Mouse (Mus musculus) ES-E14 (cell line): ENCODE data around the gene Sipa1. TPM values are rescaled to one million over a fixed set of nuclear protein-coding genes. Genes with fewer than 3 reads are reported as not detected.

Source experiments
- DNase-seq: peaks from one replicate; pipeline ENCODE4 v3.0.0-alpha.2; 2013; ENCODE audit warnings: low read depth, low spot score
- H3K27ac ChIP-seq: 2 replicates; pipeline ENCODE4 v1.5.1; 2012; ENCODE audit warnings: low read depth, mild to moderate bottlenecking, low read length, moderate library complexity, mixed read lengths; ENCODE audit not compliant: poor library complexity, insufficient read depth, severe bottlenecking
- H3K36me3 ChIP-seq: 2 replicates; pipeline ENCODE4 v1.6.1; 2012; ENCODE audit warnings: mild to moderate bottlenecking, low read length, moderate library complexity, mixed read lengths; ENCODE audit not compliant: control insufficient read depth, poor library complexity, insufficient read depth, severe bottlenecking
- H3K4me1 ChIP-seq, 2 experiments: fragments of 150-350 bp in 1 of 2; sonication (generic) in 1 of 2; 2 replicates each; pipeline ENCODE4 v1.6.1; 2012; ENCODE audit warnings: low read length in 2 of 2, mild to moderate bottlenecking in 1 of 2, mixed read lengths in 1 of 2; ENCODE audit not compliant: control insufficient read depth in 2 of 2, insufficient read depth in 2 of 2, poor library complexity in 1 of 2
- H3K4me3 ChIP-seq, 2 experiments: fragments of 150-350 bp in 1 of 2; sonication (generic) in 1 of 2; 2 replicates each; pipeline ENCODE4 v1.5.1; 2012; ENCODE audit warnings: low read length in 2 of 2, low read depth in 1 of 2, mild to moderate bottlenecking in 1 of 2, mixed read lengths in 1 of 2; ENCODE audit not compliant: insufficient read depth in 1 of 2, poor library complexity in 1 of 2, severe bottlenecking in 1 of 2
- H3K9ac ChIP-seq: 2 replicates; pipeline ENCODE4 v1.6.1; 2012; ENCODE audit warnings: low read depth, mild to moderate bottlenecking, low read length, mixed read lengths; ENCODE audit not compliant: poor library complexity, insufficient read depth, severe bottlenecking
- H3K9me3 ChIP-seq: fragments of 150-350 bp; sonication (generic); 2 replicates; pipeline ENCODE4 v1.6.1; 2012; ENCODE audit warnings: low read depth, mild to moderate bottlenecking, low read length; ENCODE audit not compliant: control insufficient read depth, insufficient read depth
- CHD2 ChIP-seq: IDR thresholded peaks from 2 replicates; pipeline ENCODE4 v1.6.1; 2014; ENCODE audit warnings: mild to moderate bottlenecking, low read depth, low read length, inconsistent platforms
- HCFC1 ChIP-seq: IDR thresholded peaks from 2 replicates; pipeline ENCODE4 v1.6.1; 2012; ENCODE audit warnings: low read length, inconsistent platforms, borderline replicate concordance; ENCODE audit not compliant: insufficient read depth
- MAFK ChIP-seq: IDR thresholded peaks from 2 replicates; pipeline ENCODE4 v1.6.1; 2014; ENCODE audit warnings: mild to moderate bottlenecking, low read depth, low read length, inconsistent platforms; ENCODE audit not compliant: insufficient read depth
- ZC3H11A ChIP-seq: IDR thresholded peaks from 2 replicates; pipeline ENCODE4 v1.6.1; 2012; ENCODE audit warnings: low read depth, mild to moderate bottlenecking, inconsistent platforms, low read length, borderline replicate concordance
- ZNF384 ChIP-seq: IDR thresholded peaks from 2 replicates; pipeline ENCODE4 v1.6.1; 2012; ENCODE audit warnings: low read depth, low read length, inconsistent platforms
- in situ Hi-C, 2 experiments: fragments of 600-800 bp; cut with MboI; formaldehyde crosslinking; loops; one replicate each; pipeline ENCODE4 v1.15.1; 2025; ENCODE audit warnings: low sequenced_read_pairs in 2 of 2, inconsistent platforms in 1 of 2; ENCODE audit not compliant: unreplicated experiment in 2 of 2
- total RNA-seq: library from RNA; depleted of rRNA; stranded (reverse); fragments of 300-350 nt; gene quantifications from 2 replicates; pipeline ENCODE4 v1.2.3, GENCODE M21; 2012

The Sipa1 gene
- total RNA-seq, 1 experiment = 10.5 TPM

DNA sequence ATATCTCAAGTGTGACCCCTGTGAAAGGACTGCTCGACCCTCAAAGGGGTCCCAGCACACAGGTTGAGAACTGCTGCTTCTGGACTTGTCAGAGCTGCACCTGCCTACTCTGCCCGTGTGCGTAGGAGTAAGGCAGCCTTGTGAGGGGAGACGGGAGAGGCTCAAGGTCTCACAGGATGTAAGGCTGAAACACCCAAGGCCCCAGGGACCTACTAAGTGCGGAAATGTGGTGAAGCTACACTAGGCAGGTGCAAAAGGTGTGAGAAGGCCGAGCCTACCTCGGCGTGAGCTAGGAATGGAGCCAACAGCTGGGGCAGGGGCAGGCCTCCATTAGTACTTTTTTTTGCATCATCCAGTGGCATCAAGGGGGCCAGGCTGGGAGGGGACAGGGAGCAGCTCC lies 1.2 kb downstream of the Sipa1 start:
- TF ChIP-seq HCFC1 (no peak), CHD2 (no peak), ZNF384 (no peak)
- H3K27ac ChIP-seq = no peak overlapping the region
- no peak overlapping the region for H3K4me3 ChIP-seq
- in situ Hi-C loops = no loop called here
- DNase-seq = no peak
- H3K36me3 ChIP-seq = peaks cover 15% of the 10 kb centered on the region; the same call in 1 of the 2 replicates
- H3K9ac ChIP-seq = no peak overlapping the region
- H3K4me1 ChIP-seq = peaks cover 7 to 20% of the 10 kb centered on the region in 2 experiments; a peak in 3 of 4 replicates
- no peaks in the 10 kb centered on the region for H3K9me3 ChIP-seq

DNA sequence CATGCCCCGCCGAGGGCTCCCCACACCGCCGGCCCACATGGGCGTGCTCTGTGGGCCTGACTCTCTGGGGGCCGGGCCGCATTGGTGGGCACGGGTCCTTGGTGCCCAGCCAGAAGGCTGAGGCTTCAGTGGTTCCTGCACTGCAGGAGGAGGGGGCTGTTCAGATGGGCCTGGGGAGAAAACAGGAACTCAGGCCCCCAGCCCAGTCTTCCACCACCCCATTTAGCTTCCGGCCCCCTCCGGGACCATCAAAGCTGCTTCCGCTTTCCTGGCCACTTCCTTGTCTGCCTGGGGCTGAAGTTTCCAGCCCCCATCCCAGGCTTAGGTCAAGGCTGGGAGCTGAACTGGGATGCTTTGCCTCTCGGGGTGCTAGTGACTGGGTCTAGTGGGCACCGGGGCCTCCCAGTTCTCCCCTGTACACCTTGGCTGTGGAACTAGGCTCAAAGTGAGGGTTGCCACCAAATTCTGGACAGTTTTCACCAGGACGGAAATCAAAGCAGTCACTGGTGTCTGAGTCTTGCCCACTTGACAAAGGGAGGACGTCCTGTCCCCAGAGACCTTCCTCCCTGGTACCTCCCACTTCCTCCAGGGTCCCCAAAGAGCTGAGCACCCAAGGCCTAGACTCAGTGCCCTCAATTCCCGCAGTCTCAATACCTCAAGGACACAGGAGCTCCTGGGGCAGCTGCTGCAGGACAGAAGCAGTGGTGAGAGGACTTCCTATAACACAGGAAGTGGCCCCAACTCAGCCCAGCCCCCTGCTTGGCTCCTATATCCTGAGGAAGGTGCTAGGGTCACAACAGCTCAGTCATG lies 2.4 kb downstream of the Sipa1 start:
- DNase-seq = no peak
- no peak for TF ChIP-seq CHD2
- no peak for TF ChIP-seq ZC3H11A
- TF ChIP-seq HCFC1 = no peak
- no peak for TF ChIP-seq ZNF384
- TF ChIP-seq MAFK = no peak
- in situ Hi-C loops = no loop called here
- peak overlapping the region; percentile 36 for H3K9ac ChIP-seq
- H3K27ac ChIP-seq = no peak overlapping the region
- no peaks in the 10 kb centered on the region for H3K9me3 ChIP-seq
- peak overlapping the region; percentile 36 to 56; a peak in 3 of 4 replicates for H3K4me3 ChIP-seq
- H3K4me1 ChIP-seq = peaks cover 7 to 17% of the 10 kb centered on the region in 2 experiments; a peak in 3 of 4 replicates
- peaks cover 9% of the 10 kb centered on the region; the same call in 1 of the 2 replicates for H3K36me3 ChIP-seq

DNA sequence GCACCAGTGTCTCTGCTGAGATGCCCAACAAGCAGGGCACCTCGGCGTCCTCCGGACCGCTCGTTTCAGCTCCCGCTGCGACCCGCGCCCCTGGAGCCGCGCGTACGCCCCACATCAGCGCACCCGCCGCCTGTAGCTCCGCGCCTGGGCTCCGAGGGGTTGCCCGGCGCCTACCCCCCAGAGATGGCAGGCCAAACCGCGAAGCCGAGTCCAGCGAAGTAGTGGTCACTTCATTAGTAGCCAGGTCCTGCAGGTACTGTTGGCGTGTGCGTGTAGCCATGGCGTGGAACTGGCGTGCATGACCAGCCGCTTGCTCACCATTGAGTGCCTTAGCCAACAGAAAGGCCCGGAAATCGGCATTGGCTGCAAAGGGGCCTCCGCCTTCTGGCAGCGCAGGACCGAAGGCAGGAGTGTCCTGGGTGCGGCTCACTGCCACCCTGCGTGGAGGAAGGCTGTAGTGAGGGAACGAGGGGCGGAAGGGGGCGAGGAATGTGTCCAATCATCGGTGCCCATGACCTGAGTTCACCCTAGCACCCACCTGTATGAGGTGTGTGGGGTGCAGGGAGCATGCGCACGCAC lies 8.7 kb downstream of the Sipa1 start:
- peaks cover 0 to 13% of the 10 kb centered on the region in 2 experiments; a peak in 3 of 4 replicates for H3K4me1 ChIP-seq
- peaks cover 8% of the 10 kb centered on the region; the same call in 1 of the 2 replicates for H3K36me3 ChIP-seq
- peak overlapping the region; percentile 62 to 70 for H3K4me3 ChIP-seq
- H3K9me3 ChIP-seq = no peaks in the 10 kb centered on the region
- no peak for DNase-seq
- peak overlapping the region; percentile 22 for H3K9ac ChIP-seq
- H3K27ac ChIP-seq = no peak overlapping the region
- TF ChIP-seq MAFK = no peak
- TF ChIP-seq HCFC1 = no peak
- TF ChIP-seq ZC3H11A = no peak
- TF ChIP-seq ZNF384 = no peak
- TF ChIP-seq CHD2 = no peak
- in situ Hi-C loops = no loop called here

DNA sequence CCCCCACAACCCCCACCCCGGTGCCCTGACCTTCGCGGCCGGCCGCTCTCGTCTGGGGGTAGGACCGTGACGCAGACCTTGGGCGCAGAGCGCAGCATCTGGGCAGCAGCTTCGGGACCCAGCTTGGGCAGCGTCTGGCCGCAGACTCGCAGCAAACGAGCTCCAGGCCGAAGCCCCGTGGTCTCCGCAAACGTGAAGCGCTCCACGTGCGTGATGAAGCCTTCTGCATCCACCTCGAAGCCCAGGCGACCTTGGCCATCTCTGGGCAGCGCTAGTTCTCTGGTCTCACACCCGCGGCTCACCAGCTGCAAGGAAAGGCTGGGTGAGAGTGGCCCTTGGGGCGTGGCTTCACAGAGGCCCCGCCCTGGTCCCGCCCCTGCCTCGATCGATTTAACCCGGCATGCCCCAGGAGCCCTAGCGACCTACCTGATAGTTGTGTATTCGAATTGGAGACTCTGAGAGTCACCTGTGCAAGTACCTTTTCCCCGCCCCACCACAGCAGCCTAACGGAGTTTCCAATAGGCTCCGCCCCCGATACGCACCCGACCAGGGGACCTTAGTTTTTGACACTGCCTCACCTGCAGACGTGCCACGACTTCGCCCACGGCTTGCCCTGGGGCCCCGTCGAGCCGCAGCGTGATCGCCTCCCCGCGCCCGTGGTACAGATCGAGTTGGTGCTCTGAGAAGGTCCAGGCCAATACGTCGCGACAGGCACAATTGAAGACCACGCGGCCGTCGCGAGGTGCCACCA lies 9.4 kb downstream of the Sipa1 start:
- in situ Hi-C loops = no loop called here
- Histone ChIP-seq H3K36me3 (peaks cover 8% of the 10 kb centered on the region; the same call in 1 of the 2 replicates), H3K4me3 (peak overlapping the region; percentile 62 to 75), H3K9ac (peak overlapping the region; percentile 54), H3K4me1 (peaks cover 2 to 16% of the 10 kb centered on the region in 2 experiments; a peak in 2 of 4 replicates), H3K9me3 (no peaks in the 10 kb centered on the region), H3K27ac (no peak overlapping the region)
- TF ChIP-seq CHD2 (no peak), MAFK (no peak), ZC3H11A (no peak), ZNF384 (no peak), HCFC1 (no peak)
- DNase-seq = peak; percentile 66
